Mouse (Mus musculus) heart, embryonic 12.5 days (tissue): ENCODE measurements at regions not wholly inside any gene's neighbourhood (a gene's known extent, or its start where the extent isn't known, plus 50 kb on each side); places are given as distances from the start of the nearest gene placed in this dataset.
"Not testable (repeated sequence)": the region's sequence is repeated elsewhere in the genome, so short reads cannot be mapped to it uniquely, and the experiment has no call there.

Experiments used
- ATAC-seq: fragments of 200-750 bp; cut with Nextera tagmentation; 2 replicates; pipeline ENCODE4 v1.8.0; 2017; ENCODE audit warnings: moderate TSS enrichment, moderate library complexity; ENCODE audit not compliant: insufficient number of reproducible peaks, low FRiP score
- H3K27ac ChIP-seq: fragments of 300-500 bp; sonication (generic); 2 replicates; pipeline ENCODE4 v1.5.1; 2016; ENCODE audit warnings: mild to moderate bottlenecking, moderate library complexity; ENCODE audit not compliant: poor library complexity, severe bottlenecking
- H3K27me3 ChIP-seq: fragments of 300-500 bp; sonication (generic); replicated peaks from 2 replicates; pipeline ENCODE4 v1.6.1; 2016; ENCODE audit warnings: mild to moderate bottlenecking, moderate library complexity
- H3K36me3 ChIP-seq: fragments of 300-500 bp; sonication (generic); 2 replicates; pipeline ENCODE4 v1.6.1; 2016; ENCODE audit warnings: mild to moderate bottlenecking, moderate library complexity
- H3K4me1 ChIP-seq: fragments of 300-500 bp; sonication (generic); replicated peaks from 2 replicates; pipeline ENCODE4 v1.6.1; 2016; ENCODE audit warnings: mild to moderate bottlenecking
- H3K4me2 ChIP-seq: fragments of 300-500 bp; sonication (generic); 2 replicates; pipeline ENCODE4 v1.6.1; 2016; ENCODE audit warnings: mild to moderate bottlenecking, moderate library complexity
- H3K4me3 ChIP-seq: fragments of 300-500 bp; sonication (generic); 2 replicates; pipeline ENCODE4 v1.5.1; 2016; ENCODE audit warnings: mild to moderate bottlenecking
- H3K9ac ChIP-seq: fragments of 300-500 bp; sonication (generic); 2 replicates; pipeline ENCODE4 v1.6.1; 2016; ENCODE audit warnings: mild to moderate bottlenecking, moderate library complexity
- H3K9me3 ChIP-seq: fragments of 300-500 bp; sonication (generic); replicated peaks from 2 replicates; pipeline ENCODE4 v1.6.1; 2016; ENCODE audit warnings: mild to moderate bottlenecking, moderate library complexity
- WGBS: fragments of 180-500 bp; shearing (Covaris S2); methylation state at CpG from one replicate; pipeline ENCODE4 v1.1.7; 2016; 5-methylcytosine and 5-hydroxymethylcytosine counted together

DNA sequence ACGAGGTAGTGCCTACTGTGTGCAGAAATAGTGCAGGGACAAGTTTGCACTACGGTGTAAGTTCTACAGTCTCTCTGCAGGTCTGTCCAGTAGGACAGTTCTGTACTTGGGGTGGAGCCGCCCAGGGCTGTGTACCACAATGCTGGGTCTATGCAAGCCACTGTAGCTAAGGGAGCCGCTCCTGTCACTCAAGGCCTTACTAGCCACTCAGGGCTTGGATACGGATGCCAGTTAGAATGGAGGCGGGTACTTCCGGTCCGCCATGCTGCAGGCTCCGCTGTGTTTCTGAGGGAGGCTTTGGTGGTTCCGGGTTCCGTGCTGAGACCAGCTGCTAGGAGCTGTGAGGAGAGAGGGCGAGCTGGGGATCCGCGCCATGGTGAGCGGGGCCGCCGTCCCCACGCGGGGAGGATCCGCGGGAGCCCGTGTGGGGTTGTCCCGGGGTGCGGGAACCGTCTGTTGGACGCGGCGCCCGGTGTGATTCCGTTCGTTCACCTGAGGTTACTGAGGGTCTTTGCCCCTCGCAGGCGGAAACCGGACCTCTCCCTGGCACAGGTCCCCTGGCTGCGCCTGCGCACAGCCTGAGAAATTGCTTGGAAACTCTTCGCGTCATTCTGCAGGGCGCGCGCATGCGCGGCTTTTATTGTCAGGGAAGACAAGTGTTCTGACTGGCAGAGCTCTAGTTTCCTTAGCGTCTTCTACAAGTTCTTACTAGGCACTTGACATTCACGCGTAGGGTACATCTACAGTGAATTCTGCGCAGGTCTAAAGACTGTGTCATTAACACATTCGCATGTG, 51.0 kb upstream of the Zfp873 start:
- H3K9me3 ChIP-seq, H3K4me1 ChIP-seq, H3K27ac ChIP-seq, H3K27me3 ChIP-seq, H3K9ac ChIP-seq: not testable (repeated sequence)
- peak; percentile 98 for ATAC-seq
- peak overlapping the region; percentile 59 for H3K4me2 ChIP-seq
- H3K4me3 ChIP-seq, result peak overlapping the region; percentile 46
- H3K36me3 ChIP-seq, result peaks cover 18% of the 10 kb centered on the region
- WGBS, result under 1% methylated on average over 14 of the region's 48 CpGs
